Mouse (Mus musculus) ES-E14 (cell line): ENCODE results near the gene Serinc3. TPM values are rescaled to one million over a fixed set of nuclear protein-coding genes. Genes with fewer than 3 reads are reported as not detected.

ENCODE experiments used
- DNase-seq: peaks from one replicate; pipeline ENCODE4 v3.0.0-alpha.2; 2013; ENCODE audit warnings: low read depth, low spot score
- H3K27ac ChIP-seq: 2 replicates; pipeline ENCODE4 v1.5.1; 2012; ENCODE audit warnings: low read depth, mild to moderate bottlenecking, low read length, moderate library complexity, mixed read lengths; ENCODE audit not compliant: poor library complexity, insufficient read depth, severe bottlenecking
- H3K36me3 ChIP-seq: 2 replicates; pipeline ENCODE4 v1.6.1; 2012; ENCODE audit warnings: mild to moderate bottlenecking, low read length, moderate library complexity, mixed read lengths; ENCODE audit not compliant: control insufficient read depth, poor library complexity, insufficient read depth, severe bottlenecking
- H3K4me1 ChIP-seq, 2 experiments: fragments of 150-350 bp in 1 of 2; sonication (generic) in 1 of 2; 2 replicates each; pipeline ENCODE4 v1.6.1; 2012; ENCODE audit warnings: low read length in 2 of 2, mild to moderate bottlenecking in 1 of 2, mixed read lengths in 1 of 2; ENCODE audit not compliant: control insufficient read depth in 2 of 2, insufficient read depth in 2 of 2, poor library complexity in 1 of 2
- H3K4me3 ChIP-seq, 2 experiments: fragments of 150-350 bp in 1 of 2; sonication (generic) in 1 of 2; 2 replicates each; pipeline ENCODE4 v1.5.1; 2012; ENCODE audit warnings: low read length in 2 of 2, low read depth in 1 of 2, mild to moderate bottlenecking in 1 of 2, mixed read lengths in 1 of 2; ENCODE audit not compliant: insufficient read depth in 1 of 2, poor library complexity in 1 of 2, severe bottlenecking in 1 of 2
- H3K9ac ChIP-seq: 2 replicates; pipeline ENCODE4 v1.6.1; 2012; ENCODE audit warnings: low read depth, mild to moderate bottlenecking, low read length, mixed read lengths; ENCODE audit not compliant: poor library complexity, insufficient read depth, severe bottlenecking
- H3K9me3 ChIP-seq: fragments of 150-350 bp; sonication (generic); 2 replicates; pipeline ENCODE4 v1.6.1; 2012; ENCODE audit warnings: low read depth, mild to moderate bottlenecking, low read length; ENCODE audit not compliant: control insufficient read depth, insufficient read depth
- CHD2 ChIP-seq: IDR thresholded peaks from 2 replicates; pipeline ENCODE4 v1.6.1; 2014; ENCODE audit warnings: mild to moderate bottlenecking, low read depth, low read length, inconsistent platforms
- HCFC1 ChIP-seq: IDR thresholded peaks from 2 replicates; pipeline ENCODE4 v1.6.1; 2012; ENCODE audit warnings: low read length, inconsistent platforms, borderline replicate concordance; ENCODE audit not compliant: insufficient read depth
- MAFK ChIP-seq: IDR thresholded peaks from 2 replicates; pipeline ENCODE4 v1.6.1; 2014; ENCODE audit warnings: mild to moderate bottlenecking, low read depth, low read length, inconsistent platforms; ENCODE audit not compliant: insufficient read depth
- ZC3H11A ChIP-seq: IDR thresholded peaks from 2 replicates; pipeline ENCODE4 v1.6.1; 2012; ENCODE audit warnings: low read depth, mild to moderate bottlenecking, inconsistent platforms, low read length, borderline replicate concordance
- ZNF384 ChIP-seq: IDR thresholded peaks from 2 replicates; pipeline ENCODE4 v1.6.1; 2012; ENCODE audit warnings: low read depth, low read length, inconsistent platforms
- in situ Hi-C, 2 experiments: fragments of 600-800 bp; cut with MboI; formaldehyde crosslinking; loops; one replicate each; pipeline ENCODE4 v1.15.1; 2025; ENCODE audit warnings: low sequenced_read_pairs in 2 of 2, inconsistent platforms in 1 of 2; ENCODE audit not compliant: unreplicated experiment in 2 of 2
- total RNA-seq: library from RNA; depleted of rRNA; stranded (reverse); fragments of 300-350 nt; gene quantifications from 2 replicates; pipeline ENCODE4 v1.2.3, GENCODE M21; 2012

Serinc3 gene
- total RNA-seq, 1 experiment = 59.3 TPM

GRCm38 (mm10) chr2:163615906-163616651, 28.9 kb downstream of the Serinc3 start:
- no peak for DNase-seq
- Histone ChIP-seq H3K36me3 (peaks cover 8% of the 10 kb centered on the region; the same call in 1 of the 2 replicates), H3K4me1 (peaks cover 2 to 5% of the 10 kb centered on the region in 2 experiments; a peak in 1 of 4 replicates), H3K9me3 (no peaks in the 10 kb centered on the region), H3K27ac (no peak overlapping the region), H3K9ac (no peak overlapping the region), H3K4me3 (no peak overlapping the region)
- TF ChIP-seq CHD2 (no peak), ZC3H11A (no peak), MAFK (no peak)
- in situ Hi-C loops = no loop called here

- in situ Hi-C loops = no loop called here
- TF ChIP-seq HCFC1 = no peak
- no peak for TF ChIP-seq ZNF384
- no peak for TF ChIP-seq CHD2
- no peak for TF ChIP-seq MAFK
- no peak for TF ChIP-seq ZC3H11A
- H3K4me3 ChIP-seq = no peak overlapping the region
- DNase-seq = no peak
- H3K27ac ChIP-seq = no peak overlapping the region
- H3K4me1 ChIP-seq = peaks cover 2 to 10% of the 10 kb centered on the region in 2 experiments; a peak in 1 of 4 replicates
- H3K9ac ChIP-seq = no peak overlapping the region
- peaks cover 7% of the 10 kb centered on the region; the same call in 1 of the 2 replicates for H3K36me3 ChIP-seq
- H3K9me3 ChIP-seq = no peaks in the 10 kb centered on the region
Observed at GRCm38 (mm10) chr2:163615401-163615800, 29.5 kb downstream of the Serinc3 start.

GRCm38 (mm10) chr2:163613990-163614389, 30.9 kb downstream of the Serinc3 start:
- H3K36me3 ChIP-seq = peaks cover 6% of the 10 kb centered on the region; the same call in 1 of the 2 replicates
- in situ Hi-C loops = no loop called here
- no peak overlapping the region for H3K4me3 ChIP-seq
- TF ChIP-seq HCFC1 (no peak), ZC3H11A (no peak), CHD2 (no peak), MAFK (no peak), ZNF384 (no peak)
- peaks cover 2 to 10% of the 10 kb centered on the region in 2 experiments; a peak in 1 of 4 replicates for H3K4me1 ChIP-seq
- H3K9ac ChIP-seq = no peak overlapping the region
- no peak overlapping the region for H3K27ac ChIP-seq
- no peaks in the 10 kb centered on the region for H3K9me3 ChIP-seq
- no peak for DNase-seq

GRCm38 (mm10) chr2:163613206-163613605, 31.7 kb downstream of the Serinc3 start:
- no peak for DNase-seq
- no peak overlapping the region for H3K4me3 ChIP-seq
- in situ Hi-C loops = no loop called here
- peaks cover 6% of the 10 kb centered on the region; the same call in 1 of the 2 replicates for H3K36me3 ChIP-seq
- H3K9ac ChIP-seq = no peak overlapping the region
- H3K27ac ChIP-seq = no peak overlapping the region
- H3K4me1 ChIP-seq = peaks cover 2 to 10% of the 10 kb centered on the region in 2 experiments; a peak in 1 of 4 replicates
- no peaks in the 10 kb centered on the region for H3K9me3 ChIP-seq
- TF ChIP-seq ZC3H11A (no peak), MAFK (no peak)

- H3K9ac ChIP-seq = no peak overlapping the region
- H3K27ac ChIP-seq = no peak overlapping the region
- in situ Hi-C loops = no loop called here
- H3K9me3 ChIP-seq = no peaks in the 10 kb centered on the region
- H3K4me3 ChIP-seq = no peak overlapping the region
- peaks cover 2 to 16% of the 10 kb centered on the region in 2 experiments; a peak in 2 of 4 replicates for H3K4me1 ChIP-seq
- H3K36me3 ChIP-seq = peaks cover 6% of the 10 kb centered on the region; the same call in 1 of the 2 replicates
- DNase-seq = no peak
- TF ChIP-seq MAFK = no peak
- TF ChIP-seq CHD2 = no peak
- no peak for TF ChIP-seq ZC3H11A
- no peak for TF ChIP-seq ZNF384
- TF ChIP-seq HCFC1 = no peak
Observed at GRCm38 (mm10) chr2:163611176-163611575, 33.8 kb downstream of the Serinc3 start.
